Mouse (Mus musculus): ENCODE measurements at regions not wholly inside any gene's neighbourhood (a gene's known extent, or its start where the extent isn't known, plus 50 kb on each side); places are given as distances from the start of the nearest gene placed in this dataset.

DNA sequence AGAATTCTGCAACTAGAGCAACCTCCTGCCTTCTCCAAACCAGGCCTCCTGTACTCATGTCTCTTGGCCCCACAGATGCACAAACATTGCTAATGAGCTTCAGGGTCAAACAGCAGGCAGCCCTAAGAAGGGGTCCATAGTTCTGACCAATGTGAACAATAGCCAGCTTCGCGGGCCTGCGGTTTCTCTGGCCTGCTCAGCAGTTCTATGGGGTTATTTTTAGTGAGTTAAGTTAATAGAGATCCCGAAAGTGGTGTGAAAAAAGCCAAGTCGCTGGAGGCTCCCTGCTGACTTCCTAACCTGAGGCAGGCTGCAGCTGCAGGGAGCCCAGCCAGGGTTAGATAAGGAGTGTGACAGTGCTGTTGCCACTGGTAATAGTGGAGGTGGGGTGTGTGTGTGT is 106.6 kb downstream of the Pdcd6ip start:
- ATAC-seq (ENCODE audit: insufficient number of reproducible peaks, insufficient read depth, low FRiP score, low read depth), result no peak
- no peaks in the 10 kb centered on the region for H3K9me3 ChIP-seq (ENCODE audit: control insufficient read depth, low read depth, low read length)
- H3K36me3 ChIP-seq (ENCODE audit: control insufficient read depth, insufficient read depth, low read length), result no peaks in the 10 kb centered on the region
- H3K27ac ChIP-seq (ENCODE audit: low read length), result no peak overlapping the region
- H3K4me2 ChIP-seq (replicated peaks; ENCODE audit: low read depth, low read length), result no peak overlapping the region
- H3K27me3 ChIP-seq (ENCODE audit: control insufficient read depth, insufficient read depth, low read length), result no peaks in the 10 kb centered on the region
- H3K9ac ChIP-seq (replicated peaks; ENCODE audit: low read depth, low read length), result no peak overlapping the region
- H3K4me3 ChIP-seq (ENCODE audit: low read depth, low read length), result no peak overlapping the region
- no peaks in the 10 kb centered on the region for H3K4me1 ChIP-seq (ENCODE audit: control insufficient read depth, insufficient read depth, low read length)
- 16% methylated on average over 5 of the region's 5 CpGs for WGBS

DNA sequence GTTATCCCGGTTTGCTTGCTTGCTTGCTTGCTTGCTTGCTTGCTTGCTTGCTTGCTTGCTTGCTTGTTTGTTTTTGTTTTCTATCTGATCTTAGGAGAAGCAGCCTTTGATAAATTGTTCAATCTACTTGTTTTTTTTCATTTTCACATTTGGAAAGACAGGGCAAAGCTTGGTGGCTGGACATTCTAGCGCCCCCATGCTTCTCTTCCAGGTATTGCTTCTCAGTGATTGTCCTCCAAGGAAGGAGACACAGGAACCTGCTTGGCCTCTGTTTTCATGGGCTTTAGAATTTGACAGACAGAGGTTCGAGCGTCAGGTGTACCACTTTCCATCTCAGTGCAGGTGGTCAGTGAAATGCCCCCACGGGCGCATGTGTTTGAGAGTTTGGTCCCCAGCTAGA is 120.8 kb downstream of the Pdcd6ip start:
- Histone ChIP-seq H3K9ac (replicated peaks; ENCODE audit: low read depth, low read length) (no peak overlapping the region), H3K27ac (ENCODE audit: low read length) (no peak overlapping the region), H3K4me2 (replicated peaks; ENCODE audit: low read depth, low read length) (no peak overlapping the region), H3K4me1 (ENCODE audit: control insufficient read depth, insufficient read depth, low read length) (no peaks in the 10 kb centered on the region), H3K4me3 (ENCODE audit: low read depth, low read length) (no peak overlapping the region), H3K27me3 (ENCODE audit: control insufficient read depth, insufficient read depth, low read length) (no peaks in the 10 kb centered on the region), H3K36me3 (ENCODE audit: control insufficient read depth, insufficient read depth, low read length) (no peaks in the 10 kb centered on the region), H3K9me3 (ENCODE audit: control insufficient read depth, low read depth, low read length) (no peaks in the 10 kb centered on the region)
- no peak for ATAC-seq (ENCODE audit: insufficient number of reproducible peaks, insufficient read depth, low FRiP score, low read depth)
- 59% methylated on average over 6 of the region's 6 CpGs for WGBS

DNA sequence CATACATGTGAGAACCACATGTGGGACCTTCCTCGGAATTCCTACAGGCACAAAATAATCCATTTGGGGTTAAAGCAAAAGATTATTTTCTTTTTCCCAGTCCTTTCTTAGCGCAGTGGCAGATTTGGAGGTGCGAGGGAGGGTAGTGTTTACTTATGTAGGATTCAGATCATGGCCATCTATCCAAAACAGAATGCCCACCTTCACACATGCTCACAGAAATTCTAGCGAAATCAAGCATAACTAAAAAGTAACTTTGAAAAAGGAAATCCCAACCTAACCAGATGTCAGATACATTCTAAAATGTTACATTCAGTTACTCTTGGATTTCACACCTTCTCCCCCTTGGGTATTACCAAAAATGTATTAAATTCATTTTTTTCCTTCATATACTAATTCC is 121.6 kb downstream of the Pdcd6ip start:
- no peaks in the 10 kb centered on the region for H3K4me1 ChIP-seq (ENCODE audit: control insufficient read depth, insufficient read depth, low read length)
- no peaks in the 10 kb centered on the region for H3K27me3 ChIP-seq (ENCODE audit: control insufficient read depth, insufficient read depth, low read length)
- H3K9ac ChIP-seq (replicated peaks; ENCODE audit: low read depth, low read length), result no peak overlapping the region
- no peaks in the 10 kb centered on the region for H3K9me3 ChIP-seq (ENCODE audit: control insufficient read depth, low read depth, low read length)
- H3K36me3 ChIP-seq (ENCODE audit: control insufficient read depth, insufficient read depth, low read length), result no peaks in the 10 kb centered on the region
- H3K4me2 ChIP-seq (replicated peaks; ENCODE audit: low read depth, low read length), result no peak overlapping the region
- WGBS, result 94% methylated on average over 4 of the region's 4 CpGs
- no peak overlapping the region for H3K27ac ChIP-seq (ENCODE audit: low read length)
- no peak for ATAC-seq (ENCODE audit: insufficient number of reproducible peaks, insufficient read depth, low FRiP score, low read depth)
- no peak overlapping the region for H3K4me3 ChIP-seq (ENCODE audit: low read depth, low read length)

DNA sequence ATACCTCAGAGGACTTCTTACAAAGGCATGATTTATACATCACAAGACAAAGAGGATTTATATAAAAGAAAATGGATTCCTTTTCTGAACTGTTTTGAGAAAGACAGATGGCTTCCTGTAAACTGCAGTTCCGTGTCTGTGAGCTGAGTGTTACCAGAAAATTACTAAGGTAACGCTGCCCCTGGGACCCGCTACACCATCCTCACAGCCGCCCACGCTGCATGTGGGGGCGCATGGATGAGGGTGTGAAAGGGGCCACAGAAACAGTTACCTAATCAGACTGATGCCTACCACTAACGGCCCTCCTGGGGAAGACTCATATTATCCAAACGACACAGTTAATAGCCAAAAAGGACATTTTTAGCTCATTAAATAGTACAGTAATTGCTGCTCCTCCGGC is 129.8 kb downstream of the Pdcd6ip start:
- WGBS, result 79% methylated on average over 9 of the region's 9 CpGs
- Histone ChIP-seq H3K27ac (ENCODE audit: low read length) (no peak overlapping the region), H3K36me3 (ENCODE audit: control insufficient read depth, insufficient read depth, low read length) (no peaks in the 10 kb centered on the region), H3K4me1 (ENCODE audit: control insufficient read depth, insufficient read depth, low read length) (no peaks in the 10 kb centered on the region), H3K9ac (replicated peaks; ENCODE audit: low read depth, low read length) (no peak overlapping the region), H3K27me3 (ENCODE audit: control insufficient read depth, insufficient read depth, low read length) (no peaks in the 10 kb centered on the region), H3K4me2 (replicated peaks; ENCODE audit: low read depth, low read length) (no peak overlapping the region), H3K9me3 (ENCODE audit: control insufficient read depth, low read depth, low read length) (no peaks in the 10 kb centered on the region), H3K4me3 (ENCODE audit: low read depth, low read length) (no peak overlapping the region)
- ATAC-seq (ENCODE audit: insufficient number of reproducible peaks, insufficient read depth, low FRiP score, low read depth), result no peak

DNA sequence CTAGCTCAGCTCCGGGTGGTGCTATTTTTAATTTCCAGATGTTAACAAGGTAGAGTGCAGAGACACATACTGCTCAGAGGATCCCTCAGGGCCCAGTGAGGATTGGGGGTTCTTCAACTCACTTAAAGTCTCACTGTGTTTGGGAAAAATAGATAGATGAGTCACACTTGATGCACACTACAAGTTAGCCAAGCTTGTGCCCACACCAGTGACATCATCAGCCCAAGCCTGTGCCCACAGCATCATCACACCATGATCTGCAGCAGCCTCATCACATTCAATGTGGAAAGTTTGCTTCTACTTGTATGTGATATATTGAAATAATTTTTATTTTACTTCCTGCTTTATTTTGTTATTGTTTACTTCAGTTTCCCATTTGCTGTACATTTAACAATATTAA is 139.2 kb downstream of the Pdcd6ip start:
- H3K4me3 ChIP-seq (ENCODE audit: low read depth, low read length), result no peak overlapping the region
- ATAC-seq (ENCODE audit: insufficient number of reproducible peaks, insufficient read depth, low FRiP score, low read depth), result no peak
- H3K36me3 ChIP-seq (ENCODE audit: control insufficient read depth, insufficient read depth, low read length), result no peaks in the 10 kb centered on the region
- H3K9me3 ChIP-seq (ENCODE audit: control insufficient read depth, low read depth, low read length), result no peaks in the 10 kb centered on the region
- WGBS, result 71% methylated on average over 1 of the region's 1 CpGs
- no peaks in the 10 kb centered on the region for H3K4me1 ChIP-seq (ENCODE audit: control insufficient read depth, insufficient read depth, low read length)
- no peak overlapping the region for H3K27ac ChIP-seq (ENCODE audit: low read length)
- no peak overlapping the region for H3K9ac ChIP-seq (replicated peaks; ENCODE audit: low read depth, low read length)
- H3K27me3 ChIP-seq (ENCODE audit: control insufficient read depth, insufficient read depth, low read length), result no peaks in the 10 kb centered on the region
- H3K4me2 ChIP-seq (replicated peaks; ENCODE audit: low read depth, low read length), result no peak overlapping the region

DNA sequence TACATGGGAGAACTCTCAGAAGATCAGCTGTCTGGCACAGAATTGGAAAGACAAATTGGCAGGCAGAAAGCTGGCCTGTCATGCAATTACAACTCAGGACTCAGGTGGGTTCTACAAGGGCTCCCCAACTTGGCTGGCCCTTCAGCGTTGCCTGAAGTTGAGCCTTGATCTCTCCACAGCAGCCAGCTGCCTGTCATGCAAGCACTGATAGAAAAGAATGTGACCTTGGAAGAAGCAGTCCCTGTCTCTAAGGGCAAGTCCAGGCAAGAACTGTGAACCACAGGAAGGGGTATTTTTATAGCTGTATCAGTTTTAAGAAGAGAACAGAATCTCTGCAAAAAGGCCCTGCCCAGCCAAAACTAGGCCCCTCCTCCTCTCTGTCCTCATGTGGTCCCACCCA is 140.4 kb downstream of the Pdcd6ip start:
- no peaks in the 10 kb centered on the region for H3K27me3 ChIP-seq (ENCODE audit: control insufficient read depth, insufficient read depth, low read length)
- H3K4me1 ChIP-seq (ENCODE audit: control insufficient read depth, insufficient read depth, low read length), result no peaks in the 10 kb centered on the region
- ATAC-seq (ENCODE audit: insufficient number of reproducible peaks, insufficient read depth, low FRiP score, low read depth), result no peak
- H3K4me2 ChIP-seq (replicated peaks; ENCODE audit: low read depth, low read length), result no peak overlapping the region
- H3K9ac ChIP-seq (replicated peaks; ENCODE audit: low read depth, low read length), result no peak overlapping the region
- no peak overlapping the region for H3K27ac ChIP-seq (ENCODE audit: low read length)
- H3K36me3 ChIP-seq (ENCODE audit: control insufficient read depth, insufficient read depth, low read length), result no peaks in the 10 kb centered on the region
- H3K9me3 ChIP-seq (ENCODE audit: control insufficient read depth, low read depth, low read length), result no peaks in the 10 kb centered on the region
- no peak overlapping the region for H3K4me3 ChIP-seq (ENCODE audit: low read depth, low read length)
- 75% methylated on average over 1 of the region's 1 CpGs for WGBS

DNA sequence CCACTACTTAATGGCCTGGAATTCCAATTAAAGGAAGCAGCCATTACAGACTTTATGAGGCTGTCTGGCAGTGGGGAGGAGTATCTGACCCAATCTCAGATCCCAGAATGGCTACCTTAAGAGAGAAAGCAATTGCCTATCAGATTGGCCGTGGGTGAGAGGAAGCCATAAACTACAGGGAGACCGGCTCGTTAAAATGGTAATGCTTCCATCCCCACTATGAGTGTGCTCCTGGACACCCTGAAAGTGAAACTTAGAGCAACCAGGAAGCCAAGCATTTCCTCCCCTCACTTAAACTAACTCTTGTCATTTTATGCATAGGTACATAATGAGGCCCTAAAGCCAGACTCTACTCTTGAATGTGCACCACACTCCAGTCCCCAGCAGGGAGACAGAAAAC is 141.4 kb downstream of the Pdcd6ip start:
- no peak overlapping the region for H3K4me2 ChIP-seq (replicated peaks; ENCODE audit: low read depth, low read length)
- H3K4me3 ChIP-seq (ENCODE audit: low read depth, low read length), result no peak overlapping the region
- no peaks in the 10 kb centered on the region for H3K4me1 ChIP-seq (ENCODE audit: control insufficient read depth, insufficient read depth, low read length)
- H3K27me3 ChIP-seq (ENCODE audit: control insufficient read depth, insufficient read depth, low read length), result no peaks in the 10 kb centered on the region
- H3K27ac ChIP-seq (ENCODE audit: low read length), result no peak overlapping the region
- no peaks in the 10 kb centered on the region for H3K9me3 ChIP-seq (ENCODE audit: control insufficient read depth, low read depth, low read length)
- H3K36me3 ChIP-seq (ENCODE audit: control insufficient read depth, insufficient read depth, low read length), result no peaks in the 10 kb centered on the region
- no peak for ATAC-seq (ENCODE audit: insufficient number of reproducible peaks, insufficient read depth, low FRiP score, low read depth)
- H3K9ac ChIP-seq (replicated peaks; ENCODE audit: low read depth, low read length), result no peak overlapping the region
- 65% methylated on average over 3 of the region's 3 CpGs for WGBS

DNA sequence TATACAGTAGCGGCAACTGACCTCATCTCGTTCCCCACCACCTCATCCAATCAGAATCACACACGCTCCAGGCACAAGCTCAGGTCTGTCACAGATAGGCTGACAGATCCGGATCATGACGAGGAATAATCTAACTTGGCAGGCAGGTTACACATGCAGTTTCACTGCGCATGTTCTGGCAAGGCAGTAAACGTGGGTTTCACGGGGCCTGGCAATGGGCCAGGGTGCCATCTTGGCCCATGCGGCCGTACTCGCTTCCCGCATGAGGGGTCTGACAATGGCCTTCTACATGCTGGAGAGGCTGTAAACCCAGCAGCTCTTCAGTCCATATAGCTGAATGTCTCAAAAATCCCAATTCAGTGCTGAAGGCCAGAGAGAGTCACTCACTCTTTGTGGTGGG is 154.1 kb downstream of the Pdcd6ip start:
- Histone ChIP-seq H3K27me3 (ENCODE audit: control insufficient read depth, insufficient read depth, low read length) (no peaks in the 10 kb centered on the region), H3K4me2 (replicated peaks; ENCODE audit: low read depth, low read length) (no peak overlapping the region), H3K36me3 (ENCODE audit: control insufficient read depth, insufficient read depth, low read length) (no peaks in the 10 kb centered on the region), H3K9me3 (ENCODE audit: control insufficient read depth, low read depth, low read length) (no peaks in the 10 kb centered on the region), H3K27ac (ENCODE audit: low read length) (no peak overlapping the region), H3K9ac (replicated peaks; ENCODE audit: low read depth, low read length) (no peak overlapping the region), H3K4me1 (ENCODE audit: control insufficient read depth, insufficient read depth, low read length) (no peaks in the 10 kb centered on the region), H3K4me3 (ENCODE audit: low read depth, low read length) (no peak overlapping the region)
- no peak for ATAC-seq (ENCODE audit: insufficient number of reproducible peaks, insufficient read depth, low FRiP score, low read depth)
- WGBS, result 93% methylated on average over 12 of the region's 12 CpGs

DNA sequence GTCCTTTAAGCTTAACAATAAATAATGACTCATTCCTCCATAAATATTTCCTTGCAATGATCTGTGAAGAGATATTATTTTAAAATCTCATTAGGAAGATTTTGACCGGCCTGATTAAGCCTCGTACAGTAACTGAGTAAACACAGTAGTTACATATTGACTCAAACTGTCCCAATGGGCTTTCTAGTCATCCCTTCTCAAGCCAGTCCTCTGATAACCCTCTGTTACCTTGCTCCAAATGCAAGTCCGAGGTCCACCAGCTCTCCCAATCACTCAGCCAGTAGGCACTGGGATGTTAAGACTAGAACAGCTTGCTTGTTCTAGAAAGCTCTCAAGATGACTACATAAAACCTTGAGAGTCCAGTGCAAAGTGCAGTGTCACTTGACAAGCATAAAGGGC is 160.6 kb downstream of the Pdcd6ip start:
- no peak for ATAC-seq (ENCODE audit: insufficient number of reproducible peaks, insufficient read depth, low FRiP score, low read depth)
- H3K9ac ChIP-seq (replicated peaks; ENCODE audit: low read depth, low read length), result no peak overlapping the region
- H3K27ac ChIP-seq (ENCODE audit: low read length), result no peak overlapping the region
- no peaks in the 10 kb centered on the region for H3K36me3 ChIP-seq (ENCODE audit: control insufficient read depth, insufficient read depth, low read length)
- no peaks in the 10 kb centered on the region for H3K9me3 ChIP-seq (ENCODE audit: control insufficient read depth, low read depth, low read length)
- H3K4me3 ChIP-seq (ENCODE audit: low read depth, low read length), result no peak overlapping the region
- 55% methylated on average over 3 of the region's 3 CpGs for WGBS
- H3K27me3 ChIP-seq (ENCODE audit: control insufficient read depth, insufficient read depth, low read length), result no peaks in the 10 kb centered on the region
- no peaks in the 10 kb centered on the region for H3K4me1 ChIP-seq (ENCODE audit: control insufficient read depth, insufficient read depth, low read length)
- H3K4me2 ChIP-seq (replicated peaks; ENCODE audit: low read depth, low read length), result no peak overlapping the region
